Mouse (Mus musculus) cortical plate, adult 2 months (tissue): ENCODE measurements around the gene Ly75.

ENCODE experiments used
- CTCF ChIP-seq: fragments of 200-500 bp; IDR thresholded peaks from 2 replicates; pipeline ENCODE4 v1.5.1; 2011; ENCODE audit warnings: mild to moderate bottlenecking, control low read depth, low read length; ENCODE audit not compliant: insufficient read depth; ENCODE audit errors: extremely low read depth
- POLR2A ChIP-seq: fragments of 200-500 bp; IDR thresholded peaks from 2 replicates; pipeline ENCODE4 v1.6.1; 2011; ENCODE audit warnings: mild to moderate bottlenecking, low read length, control low read depth; ENCODE audit not compliant: insufficient read depth; ENCODE audit errors: extremely low read depth

- no peak for TF ChIP-seq CTCF
- no peak for TF ChIP-seq POLR2A
Measured at GRCm38 (mm10) chr2:60405431-60405830, 22.3 kb upstream of the Ly75 start.
